Mouse (Mus musculus) cerebral cortex, adult 2 months (tissue): ENCODE measurements around the gene Pcolce.

Experiments used
- WGBS: fragments of 180-500 bp; shearing (Covaris S2); methylation state at CpG from one replicate; pipeline ENCODE4 v1.1.7; 2018; 5-methylcytosine and 5-hydroxymethylcytosine counted together

The Pcolce gene

GRCm38 (mm10) chr5:137613550-137613949, at the start of gene Pcolce:
Gene Pcolce (minus strand): TSS chr5:137613784.
- WGBS: 76% methylated on average over 11 of the region's 11 CpGs

- WGBS: 80% methylated on average over 9 of the region's 9 CpGs
These were observed 49.5 kb upstream of the Pcolce start for GRCm38 (mm10) chr5:137663057-137663456.

GRCm38 (mm10) chr5:137660064-137660688, 46.6 kb upstream of the Pcolce start:
- 66% methylated on average over 6 of the region's 6 CpGs for WGBS

- 21% methylated on average over 6 of the region's 6 CpGs for WGBS
These were observed 43.4 kb upstream of the Pcolce start for GRCm38 (mm10) chr5:137656977-137657376.

- 62% methylated on average over 7 of the region's 7 CpGs for WGBS
These were observed 41.2 kb upstream of the Pcolce start for GRCm38 (mm10) chr5:137654746-137655145.

GRCm38 (mm10) chr5:137653366-137653765, 39.8 kb upstream of the Pcolce start:
- 80% methylated on average over 10 of the region's 10 CpGs for WGBS

GRCm38 (mm10) chr5:137652474-137652873, 38.9 kb upstream of the Pcolce start:
- 18% methylated on average over 3 of the region's 3 CpGs for WGBS

GRCm38 (mm10) chr5:137649669-137650571, 36.3 kb upstream of the Pcolce start:
- WGBS: 59% methylated on average over 18 of the region's 18 CpGs

GRCm38 (mm10) chr5:137649251-137649650, 35.7 kb upstream of the Pcolce start:
- WGBS: 42% methylated on average over 4 of the region's 4 CpGs

GRCm38 (mm10) chr5:137647827-137648601, 34.4 kb upstream of the Pcolce start:
- WGBS: 72% methylated on average over 9 of the region's 9 CpGs

- WGBS: 43% methylated on average over 11 of the region's 11 CpGs
These were observed 32.1 kb upstream of the Pcolce start, which contains the start of gene Irs3 for GRCm38 (mm10) chr5:137645652-137646091. Gene Irs3 (minus strand): TSS chr5:137645714.

- 16% methylated on average over 44 of the region's 44 CpGs for WGBS
These were observed 31.6 kb upstream of the Pcolce start for GRCm38 (mm10) chr5:137645091-137645651.

- WGBS: 69% methylated on average over 19 of the region's 19 CpGs
These were observed 30.9 kb upstream of the Pcolce start for GRCm38 (mm10) chr5:137644484-137644883.

GRCm38 (mm10) chr5:137642886-137643285, 29.3 kb upstream of the Pcolce start:
- 62% methylated on average over 4 of the region's 4 CpGs for WGBS

GRCm38 (mm10) chr5:137641054-137641453, 27.5 kb upstream of the Pcolce start, which contains the start of gene Sap25:
Gene Sap25 (plus strand): TSS chr5:137641334.
- WGBS: 88% methylated on average over 19 of the region's 19 CpGs

GRCm38 (mm10) chr5:137639472-137639871, 25.9 kb upstream of the Pcolce start:
- 79% methylated on average over 7 of the region's 7 CpGs for WGBS

- 81% methylated on average over 12 of the region's 12 CpGs for WGBS
These were observed 20.0 kb upstream of the Pcolce start for GRCm38 (mm10) chr5:137633397-137634084.

- 61% methylated on average over 4 of the region's 4 CpGs for WGBS
These were observed 18.0 kb upstream of the Pcolce start for GRCm38 (mm10) chr5:137631591-137631990.

- 44% methylated on average over 9 of the region's 9 CpGs for WGBS
These were observed 17.6 kb upstream of the Pcolce start for GRCm38 (mm10) chr5:137631171-137631570.

GRCm38 (mm10) chr5:137630602-137631001, 17.0 kb upstream of the Pcolce start:
- 40% methylated on average over 3 of the region's 3 CpGs for WGBS
